8 mouse cellular contexts compared by ENCODE assay signal in the genomic region with DNA sequence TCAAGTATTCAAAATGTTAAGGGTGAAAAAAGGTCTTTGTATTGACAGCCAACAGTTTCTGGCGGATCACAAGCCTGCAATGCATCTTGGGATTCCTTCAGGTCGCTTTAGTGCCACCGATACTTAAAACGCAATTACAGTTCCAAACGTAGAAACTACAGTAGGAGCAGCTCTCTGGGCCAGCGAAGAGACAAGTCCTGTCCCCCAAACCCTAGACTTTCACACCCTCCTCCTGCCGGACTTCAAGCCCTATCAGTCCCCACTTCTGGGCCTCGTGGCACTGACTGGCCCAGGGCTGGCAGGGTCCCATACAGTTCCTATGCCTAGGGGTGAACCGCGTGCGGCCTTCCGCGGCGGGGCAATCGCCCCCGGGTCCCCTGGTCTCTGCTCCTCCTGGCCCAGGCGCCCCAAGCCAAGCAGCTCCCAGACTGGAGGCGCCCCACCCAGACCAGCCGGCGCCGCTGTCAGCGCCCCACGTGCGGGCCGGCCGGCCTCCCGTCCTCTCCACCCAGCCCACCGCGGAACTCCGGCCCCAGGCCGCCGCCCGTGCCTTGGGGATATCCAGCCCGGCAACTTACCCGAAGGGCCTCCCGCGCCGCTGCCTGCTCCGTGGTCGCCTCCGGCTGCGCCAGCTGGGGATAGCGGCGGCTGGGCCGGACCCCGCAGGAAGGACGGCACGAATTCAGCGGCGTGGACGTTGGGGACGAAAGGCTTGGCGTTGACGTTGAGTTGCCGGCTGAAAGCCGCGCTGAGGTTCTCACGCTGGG. TPM values are rescaled to one million over a fixed set of nuclear protein-coding genes. Genes with fewer than 3 reads are reported as not detected.
A peak's percentile ranks its signal among the peaks of the same experiment; 100 is the strongest.
DNase-seq lines count a peak whose midpoint lies in the region; ATAC-seq and TF ChIP-seq lines count a peak whose summit lies in the region.

No protein-coding gene starts in this region.

- TF ChIP-seq CTCF in spleen, adult 2 months (IDR thresholded peaks at IDR 0.05; ENCODE audit: extremely low read depth, insufficient read depth, insufficient read length, insufficient replicate concordance): no peak

- no peaks in the 10 kb centered on the region for H3K36me3 ChIP-seq in intestine, embryonic 15.5 days
- H3K36me3 ChIP-seq in limb, embryonic 11.5 days (ENCODE audit: control insufficient read depth, insufficient read depth, low read length): no peaks in the 10 kb centered on the region; the same call in 1 of the 2 replicates
- H3K36me3 ChIP-seq in midbrain, embryonic 12.5 days: no peaks in the 10 kb centered on the region
- H3K36me3 ChIP-seq in spleen, adult 2 months (ENCODE audit: control insufficient read depth, insufficient read depth, low read length): no peaks in the 10 kb centered on the region

- peak; percentile 28 for DNase-seq in layer of hippocampus, adult 11-12 months (ENCODE audit: low spot score)
- DNase-seq in layer of hippocampus, adult 9-10 months (ENCODE audit: low spot score): no peak
- peak; percentile 54 for DNase-seq in embryo, embryonic 11 days
- peak; percentile 33 to 49 for DNase-seq in gastrocnemius, postnatal 36 days
- DNase-seq in limb, embryonic 11.5 days (ENCODE audit: low spot score): peak; percentile 62
- peak; percentile 14 to 37 for DNase-seq in spleen, adult 2 months (ENCODE audit: low read depth in 1 of 2, low spot score in 2 of 2)

- H3K4me2 ChIP-seq in intestine, embryonic 15.5 days (replicated peaks): peak overlapping the region; percentile 71
- H3K4me2 ChIP-seq in limb, embryonic 11.5 days (ENCODE audit: low read depth, severe bottlenecking): peak overlapping the region; percentile 62
- H3K4me2 ChIP-seq in midbrain, embryonic 12.5 days (replicated peaks): peak overlapping the region; percentile 72

- peaks cover 9% of the 10 kb centered on the region; the same call in 1 of the 2 replicates for H3K4me1 ChIP-seq in intestine, embryonic 15.5 days (replicated peaks)
- H3K4me1 ChIP-seq in limb, embryonic 11.5 days (ENCODE audit: control insufficient read depth, insufficient read depth, low read length): no peaks in the 10 kb centered on the region
- H3K4me1 ChIP-seq in midbrain, embryonic 12.5 days: peaks cover 15% of the 10 kb centered on the region
- H3K4me1 ChIP-seq in spleen, adult 2 months (ENCODE audit: control insufficient read depth, insufficient read depth, insufficient read length): no peaks in the 10 kb centered on the region

- peak; percentile 53 for ATAC-seq in intestine, embryonic 15.5 days
- peak; percentile 10; the same call in 1 of the 2 replicates for ATAC-seq in limb, embryonic 11.5 days (ENCODE audit: insufficient number of reproducible peaks, low FRiP score, low TSS enrichment, low read depth)
- peak; percentile 32 for ATAC-seq in midbrain, embryonic 12.5 days (ENCODE audit: low FRiP score, low read depth)

- WGBS in intestine, embryonic 15.5 days: under 1% methylated on average over 58 of the region's 58 CpGs
- WGBS in limb, embryonic 11.5 days: under 1% methylated on average over 58 of the region's 58 CpGs
- WGBS in midbrain, embryonic 12.5 days: 0% methylated on average over 54 of the region's 58 CpGs
- under 1% methylated on average over 54 of the region's 58 CpGs for WGBS in spleen, adult 2 months

- peak overlapping the region; percentile 95 for H3K9ac ChIP-seq in intestine, embryonic 15.5 days
- peak overlapping the region; percentile 92 for H3K9ac ChIP-seq in limb, embryonic 11.5 days (ENCODE audit: low read length)
- H3K9ac ChIP-seq in midbrain, embryonic 12.5 days (replicated peaks): peak overlapping the region; percentile 98

- H3K4me3 ChIP-seq in intestine, embryonic 15.5 days (replicated peaks): peak overlapping the region; percentile 98
- H3K4me3 ChIP-seq in limb, embryonic 11.5 days (ENCODE audit: low read depth, low read length): peak overlapping the region; percentile 80
- H3K4me3 ChIP-seq in midbrain, embryonic 12.5 days: peak overlapping the region; percentile 100
- H3K4me3 ChIP-seq in spleen, adult 2 months (ENCODE audit: extremely low read depth, insufficient read depth, insufficient read length): peak overlapping the region; percentile 92

- intact Hi-C loops in gastrocnemius, postnatal 36 days (cut with DNase I): loop anchor here (5.0 to 10.0 kb wide), 2 partner anchors 51 to 162 kb away; a partner anchor contains a TSS

- no peaks in the 10 kb centered on the region for H3K27me3 ChIP-seq in intestine, embryonic 15.5 days (replicated peaks)
- H3K27me3 ChIP-seq in limb, embryonic 11.5 days (ENCODE audit: control insufficient read depth, insufficient read depth, low read length): no peaks in the 10 kb centered on the region
- no peaks in the 10 kb centered on the region for H3K27me3 ChIP-seq in midbrain, embryonic 12.5 days
- H3K27me3 ChIP-seq in spleen, adult 2 months (ENCODE audit: control insufficient read depth, insufficient read depth, low read length): no peaks in the 10 kb centered on the region

- no peak for TF ChIP-seq POLR2A in spleen, adult 2 months (IDR thresholded peaks at IDR 0.05; ENCODE audit: low read depth, low read length)

- H3K27ac ChIP-seq in intestine, embryonic 15.5 days: peak overlapping the region; percentile 95
- H3K27ac ChIP-seq in limb, embryonic 11.5 days (replicated peaks; ENCODE audit: low read depth, low read length): peak overlapping the region; percentile 89
- H3K27ac ChIP-seq in midbrain, embryonic 12.5 days (replicated peaks): peak overlapping the region; percentile 91
- H3K27ac ChIP-seq in spleen, adult 2 months (ENCODE audit: insufficient read depth, low read length): peak overlapping the region; percentile 93

- no peaks in the 10 kb centered on the region for H3K9me3 ChIP-seq in intestine, embryonic 15.5 days
- H3K9me3 ChIP-seq in limb, embryonic 11.5 days (ENCODE audit: control insufficient read depth, low read length): no peaks in the 10 kb centered on the region
- H3K9me3 ChIP-seq in midbrain, embryonic 12.5 days: no peaks in the 10 kb centered on the region

RNA-seq across cellular contexts. Expression of a gene that starts 0.9 kb away (rescaled TPM):
- total RNA-seq in gastrocnemius, postnatal 36 days (2021): 10 to 100 TPM; 54.4 to 62.0 TPM
- 69.4 and 78.8 TPM in 2 replicates for polyA plus RNA-seq in intestine, embryonic 15.5 days (2015; fragmentation: Nextera tagmentation; extraction: Ambion mirVana)
- 119 and 123 TPM in 2 replicates for polyA plus RNA-seq in limb, embryonic 11.5 days (2014; fragmentation: Nextera tagmentation; extraction: Ambion mirVana)
- polyA plus RNA-seq in midbrain, embryonic 12.5 days (2016; fragmentation: Nextera tagmentation; extraction: Ambion mirVana): 92.9 and 106 TPM in 2 replicates
- 26.2 and 38.3 TPM in 2 replicates for polyA plus RNA-seq in spleen, adult 2 months (2012; rRNA removed)

RNA-seq across cellular contexts. Expression of a gene that starts 50.1 kb away (rescaled TPM):
- total RNA-seq in gastrocnemius, postnatal 36 days (2021): 10 to 100 TPM; 40.2 to 50.7 TPM
- polyA plus RNA-seq in intestine, embryonic 15.5 days (2015; fragmentation: Nextera tagmentation; extraction: Ambion mirVana): 183 and 209 TPM in 2 replicates
- 266 and 277 TPM in 2 replicates for polyA plus RNA-seq in limb, embryonic 11.5 days (2014; fragmentation: Nextera tagmentation; extraction: Ambion mirVana)
- 205 and 209 TPM in 2 replicates for polyA plus RNA-seq in midbrain, embryonic 12.5 days (2016; fragmentation: Nextera tagmentation; extraction: Ambion mirVana)
- 2.6 and 4.5 TPM in 2 replicates for polyA plus RNA-seq in spleen, adult 2 months (2012; rRNA removed)

Comparison
In these comparisons a context has a peak if more than half of its experiments do, and no peak if none do; other contexts are left out.
1. RNA of a gene that starts 50.1 kb away (polyA plus RNA-seq): 266 to 277 TPM in limb, embryonic 11.5 days, 205 to 209 TPM in midbrain, embryonic 12.5 days and 183 to 209 TPM in intestine, embryonic 15.5 days; 2.6 to 4.5 TPM in spleen, adult 2 months; every median in the first group is over 10 times any median in the second.
2. Peak in every context shown above with its lines, with median percentiles within 50 percentile points of each other: ATAC-seq, H3K27ac ChIP-seq, H3K4me2 ChIP-seq, H3K4me3 ChIP-seq and H3K9ac ChIP-seq.